Mouse (Mus musculus): ENCODE measurements around the gene Maats1. TPM values are rescaled to one million over a fixed set of nuclear protein-coding genes. Genes with fewer than 3 reads are reported as not detected.
"Not testable (repeated sequence)": the region's sequence is repeated elsewhere in the genome, so short reads cannot be mapped to it uniquely, and the experiment has no call there.

Maats1 gene
- polyA plus RNA-seq, 1 experiment from 2014 or later = 2.0 TPM

- no peak overlapping the region for H3K27ac ChIP-seq
- no peaks in the 10 kb centered on the region for H3K27me3 ChIP-seq (ENCODE audit: insufficient read depth, poor library complexity, severe bottlenecking)
- H3K36me3 ChIP-seq = peaks cover 57% of the 10 kb centered on the region
- DNase-seq (ENCODE audit: low spot score) = no peak
- H3K9me3 ChIP-seq = no peaks in the 10 kb centered on the region
- H3K4me1 ChIP-seq (replicated peaks) = peaks cover 6% of the 10 kb centered on the region
- no peak overlapping the region for H3K4me3 ChIP-seq
Measured at GRCm38 (mm10) chr16:38352851-38353250, 10.9 kb upstream of the Maats1 start.

- WGBS = 88% methylated on average over 7 of the region's 7 CpGs
- H3K36me3 ChIP-seq = peaks cover 53% of the 10 kb centered on the region
- no peak for DNase-seq (ENCODE audit: low spot score)
- H3K4me1 ChIP-seq (replicated peaks) = peaks cover 12% of the 10 kb centered on the region
- H3K27ac ChIP-seq = no peak overlapping the region
- H3K27me3 ChIP-seq (ENCODE audit: insufficient read depth, poor library complexity, severe bottlenecking) = no peaks in the 10 kb centered on the region
- H3K9me3 ChIP-seq = no peaks in the 10 kb centered on the region
- no peak overlapping the region for H3K4me3 ChIP-seq
Measured at GRCm38 (mm10) chr16:38352031-38352430, 10.1 kb upstream of the Maats1 start.

- no peak for DNase-seq (ENCODE audit: low spot score)
- WGBS = 84% methylated on average over 6 of the region's 6 CpGs
- Histone ChIP-seq H3K9me3 (no peaks in the 10 kb centered on the region), H3K4me1 (replicated peaks) (peaks cover 16% of the 10 kb centered on the region), H3K27me3 (ENCODE audit: insufficient read depth, poor library complexity, severe bottlenecking) (no peaks in the 10 kb centered on the region), H3K4me3 (no peak overlapping the region), H3K27ac (no peak overlapping the region), H3K36me3 (peaks cover 49% of the 10 kb centered on the region)
Measured at GRCm38 (mm10) chr16:38350939-38351338, 9.0 kb upstream of the Maats1 start.

DNA sequence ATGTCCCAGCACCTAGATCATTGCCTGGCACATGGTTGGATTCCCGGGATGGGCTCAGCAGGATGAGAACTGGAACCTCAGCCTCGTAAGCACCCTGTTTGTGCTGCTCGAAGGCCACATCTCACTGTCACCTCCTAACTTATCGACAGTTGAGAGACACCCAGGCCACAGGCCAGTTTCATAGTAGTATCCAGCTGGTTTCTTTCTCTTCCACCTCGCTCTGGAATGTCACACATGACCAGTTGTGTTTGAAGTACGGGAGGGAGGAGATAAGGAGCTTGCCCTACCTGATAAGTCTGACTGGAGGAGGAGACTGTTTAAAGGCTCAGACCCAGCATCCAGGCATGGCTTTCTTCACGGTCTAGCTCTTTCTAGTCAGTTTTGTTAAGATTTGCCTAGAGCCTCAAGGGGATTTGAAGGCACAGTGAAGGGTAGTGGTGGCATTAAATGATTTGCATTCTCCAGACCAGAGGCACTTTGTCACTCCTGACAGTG, 8.5 kb upstream of the Maats1 start:
- WGBS = 87% methylated on average over 7 of the region's 7 CpGs
- DNase-seq (ENCODE audit: low spot score) = no peak

DNA sequence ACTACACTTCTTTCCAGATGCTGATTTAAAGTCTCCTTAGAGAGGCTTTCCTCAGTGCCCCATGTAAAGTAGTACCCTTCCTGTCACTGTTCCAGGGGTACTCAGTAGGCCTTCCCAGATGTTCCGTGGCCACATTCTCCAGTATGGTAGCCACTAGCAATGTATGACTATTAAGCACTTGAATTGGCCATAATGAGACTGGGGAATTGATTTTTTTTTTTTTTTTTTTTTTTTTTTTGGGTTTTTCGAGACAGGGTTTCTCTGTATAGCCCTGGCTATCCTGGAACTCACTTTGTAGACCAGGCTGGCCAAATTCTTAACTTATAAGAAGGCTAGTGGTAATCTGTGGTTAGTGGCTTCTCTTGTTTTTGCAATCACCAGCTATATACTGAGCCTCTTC, 7.9 kb upstream of the Maats1 start:
- Histone ChIP-seq H3K9me3 (no peaks in the 10 kb centered on the region), H3K27ac (no peak overlapping the region), H3K4me1 (replicated peaks) (peaks cover 16% of the 10 kb centered on the region), H3K27me3 (ENCODE audit: insufficient read depth, poor library complexity, severe bottlenecking) (no peaks in the 10 kb centered on the region), H3K36me3 (peaks cover 49% of the 10 kb centered on the region), H3K4me3 (no peak overlapping the region)
- 87% methylated on average over 2 of the region's 2 CpGs for WGBS
- no peak for DNase-seq (ENCODE audit: low spot score)

More for the DNA sequence above, 8.5 kb upstream of the Maats1 start:
- no peaks in the 10 kb centered on the region for H3K9me3 ChIP-seq
- H3K27me3 ChIP-seq (ENCODE audit: insufficient read depth, poor library complexity, severe bottlenecking) = no peaks in the 10 kb centered on the region
- no peak overlapping the region for H3K27ac ChIP-seq
- H3K4me1 ChIP-seq (replicated peaks) = peaks cover 16% of the 10 kb centered on the region
- H3K36me3 ChIP-seq = peaks cover 49% of the 10 kb centered on the region
- no peak overlapping the region for H3K4me3 ChIP-seq

GRCm38 (mm10) chr16:38348217-38348761, 6.3 kb upstream of the Maats1 start:
- H3K4me1 ChIP-seq (replicated peaks) = peaks cover 16% of the 10 kb centered on the region
- no peaks in the 10 kb centered on the region for H3K9me3 ChIP-seq
- no peaks in the 10 kb centered on the region for H3K27me3 ChIP-seq (ENCODE audit: insufficient read depth, poor library complexity, severe bottlenecking)
- H3K27ac ChIP-seq = no peak overlapping the region
- H3K36me3 ChIP-seq = peaks cover 40% of the 10 kb centered on the region
- DNase-seq (ENCODE audit: low spot score) = no peak
- 96% methylated on average over 9 of the region's 9 CpGs for WGBS
- no peak overlapping the region for H3K4me3 ChIP-seq

DNA sequence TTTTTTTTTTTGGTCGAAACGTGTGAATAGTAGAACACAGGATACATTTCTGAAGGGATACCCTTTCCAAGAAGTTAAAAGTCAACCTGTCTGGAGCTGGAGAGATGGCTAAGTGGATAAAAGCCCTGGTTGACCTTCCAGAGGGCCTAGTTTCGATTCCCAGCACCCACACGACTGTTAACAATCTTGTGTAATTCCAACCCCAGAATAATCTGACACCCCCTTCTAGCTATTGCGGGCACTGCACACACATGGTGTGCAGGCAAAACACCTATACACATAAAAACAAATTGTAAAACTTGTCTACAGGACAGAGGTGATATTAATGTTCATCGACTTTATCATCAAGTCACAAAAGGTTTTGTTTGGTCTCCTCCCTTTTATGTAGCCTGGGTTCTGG, 5.6 kb upstream of the Maats1 start:
- no peaks in the 10 kb centered on the region for H3K9me3 ChIP-seq
- DNase-seq (ENCODE audit: low spot score) = no peak
- peaks cover 16% of the 10 kb centered on the region for H3K4me1 ChIP-seq (replicated peaks)
- no peaks in the 10 kb centered on the region for H3K27me3 ChIP-seq (ENCODE audit: insufficient read depth, poor library complexity, severe bottlenecking)
- peak overlapping the region; percentile 94 for H3K4me3 ChIP-seq
- WGBS = 64% methylated on average over 6 of the region's 6 CpGs
- peaks cover 37% of the 10 kb centered on the region for H3K36me3 ChIP-seq
- H3K27ac ChIP-seq = peak overlapping the region; percentile 91; the same call in 1 of the 2 replicates

- peak; percentile 92 for DNase-seq (ENCODE audit: low spot score)
- Histone ChIP-seq H3K9me3 (no peaks in the 10 kb centered on the region), H3K36me3 (peaks cover 28% of the 10 kb centered on the region), H3K4me1 (replicated peaks) (peaks cover 20% of the 10 kb centered on the region), H3K27ac (peak within 1 kb of the TSS; percentile 91), H3K27me3 (ENCODE audit: insufficient read depth, poor library complexity, severe bottlenecking) (no peaks in the 10 kb centered on the region), H3K4me3 (peak within 1 kb of the TSS; percentile 94)
- 3% methylated on average over 35 of the region's 35 CpGs for WGBS
Measured at GRCm38 (mm10) chr16:38346529-38347325, 4.8 kb upstream of the Maats1 start, which contains the start of the genes Cox17 and Gm21987. TSS of gene Cox17 (plus strand) at chr16:38346991. TSS of gene Gm21987 (plus strand) at chr16:38347040.

DNA sequence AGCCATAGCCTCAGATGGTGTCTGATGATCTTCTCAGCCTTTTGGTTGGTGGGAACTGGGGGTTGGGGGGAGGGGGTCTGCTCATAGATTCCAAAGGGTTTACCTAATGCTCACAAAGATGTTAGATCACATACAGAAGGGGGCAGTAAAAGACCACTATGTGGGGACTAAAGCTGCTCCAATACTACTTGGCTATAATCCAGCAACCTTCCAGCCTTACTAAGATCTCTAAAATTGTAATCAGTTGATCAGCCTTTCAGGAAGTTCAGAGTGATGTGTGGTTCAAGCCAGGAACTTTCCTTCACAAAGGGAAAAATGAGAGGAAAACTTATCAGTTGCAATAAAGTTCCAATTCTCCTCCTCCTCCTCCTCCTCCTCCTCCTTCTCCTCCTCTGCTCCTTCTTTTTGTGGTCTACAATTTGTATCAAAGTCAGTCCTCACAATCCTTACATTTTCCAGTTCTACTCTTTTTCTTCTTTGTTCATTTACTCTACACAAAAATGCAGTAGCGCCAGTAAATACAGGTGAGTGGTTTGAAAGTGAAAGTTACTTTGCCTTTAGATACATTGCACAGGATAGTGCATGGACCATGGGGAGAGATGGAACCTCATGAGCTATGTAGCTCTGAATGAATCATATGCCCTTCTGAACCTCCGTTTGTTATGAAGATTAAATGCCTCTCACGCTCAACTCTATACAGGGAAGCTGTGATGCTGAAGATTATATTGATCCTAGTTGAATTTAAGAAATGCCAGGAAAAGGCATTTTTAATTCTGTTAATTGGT, 3.2 kb upstream of the Maats1 start:
- H3K4me1 ChIP-seq (replicated peaks) = peaks cover 26% of the 10 kb centered on the region
- no peak overlapping the region for H3K27ac ChIP-seq
- no peaks in the 10 kb centered on the region for H3K9me3 ChIP-seq
- H3K4me3 ChIP-seq = no peak overlapping the region
- H3K27me3 ChIP-seq (ENCODE audit: insufficient read depth, poor library complexity, severe bottlenecking) = no peaks in the 10 kb centered on the region
- DNase-seq (ENCODE audit: low spot score) = peak; percentile 38
- peaks cover 13% of the 10 kb centered on the region for H3K36me3 ChIP-seq
- 88% methylated on average over 3 of the region's 3 CpGs for WGBS

GRCm38 (mm10) chr16:38338077-38338476, 3.9 kb downstream of the Maats1 start:
- H3K4me1 ChIP-seq (replicated peaks) = peaks cover 11% of the 10 kb centered on the region
- 85% methylated on average over 4 of the region's 4 CpGs for WGBS
- H3K27me3 ChIP-seq (ENCODE audit: insufficient read depth, poor library complexity, severe bottlenecking); H3K27ac ChIP-seq; DNase-seq (ENCODE audit: low spot score); H3K9me3 ChIP-seq; H3K36me3 ChIP-seq; H3K4me3 ChIP-seq: not testable (repeated sequence)

DNA sequence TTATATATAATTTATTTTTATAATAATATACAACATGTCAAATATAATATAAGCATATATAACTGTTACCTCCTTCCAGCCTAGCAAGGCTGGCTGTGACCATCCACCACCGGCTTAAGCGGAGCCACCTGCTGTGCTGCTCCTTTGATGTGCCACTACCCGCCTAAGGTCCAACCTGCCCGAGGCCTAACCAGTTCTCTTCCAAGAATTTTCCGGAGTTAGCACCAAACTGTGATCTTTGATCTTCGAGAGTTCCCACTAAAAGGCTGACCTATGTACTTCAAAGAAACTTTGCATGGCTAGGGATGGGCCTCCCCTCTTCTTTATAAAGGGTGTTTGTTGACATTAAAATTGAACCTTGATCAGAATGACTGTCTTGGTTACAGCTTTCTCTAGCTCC, 7.5 kb downstream of the Maats1 start:
- Histone ChIP-seq H3K9me3 (no peaks in the 10 kb centered on the region), H3K27ac (no peak overlapping the region), H3K4me1 (replicated peaks) (no peaks in the 10 kb centered on the region), H3K36me3 (no peaks in the 10 kb centered on the region), H3K27me3 (ENCODE audit: insufficient read depth, poor library complexity, severe bottlenecking) (no peaks in the 10 kb centered on the region), H3K4me3 (no peak overlapping the region)
- DNase-seq (ENCODE audit: low spot score) = no peak
- 45% methylated on average over 6 of the region's 6 CpGs for WGBS

GRCm38 (mm10) chr16:38329340-38329739, 12.6 kb downstream of the Maats1 start:
- no peak for DNase-seq (ENCODE audit: low spot score)

More at GRCm38 (mm10) chr16:38329340-38329739, 12.6 kb downstream of the Maats1 start:
- H3K4me1 ChIP-seq (replicated peaks) = no peaks in the 10 kb centered on the region
- WGBS = 86% methylated on average over 3 of the region's 3 CpGs
- H3K36me3 ChIP-seq = no peaks in the 10 kb centered on the region
- no peaks in the 10 kb centered on the region for H3K27me3 ChIP-seq (ENCODE audit: insufficient read depth, poor library complexity, severe bottlenecking)
- no peak overlapping the region for H3K4me3 ChIP-seq
- H3K9me3 ChIP-seq = no peaks in the 10 kb centered on the region
- H3K27ac ChIP-seq = no peak overlapping the region

Measured in hindbrain, embryonic 10.5 days (tissue).